Mouse (Mus musculus) hindbrain, embryonic 11.5 days (tissue): ENCODE data around the gene Ccpg1. TPM values are rescaled to one million over a fixed set of nuclear protein-coding genes. Genes with fewer than 3 reads are reported as not detected.

Experiments used
- polyA plus RNA-seq: library from polyadenylated mRNA; unstranded; fragments of >200 nt; fragmentation: Nextera tagmentation; extraction: Ambion mirVana; gene quantifications from 2 replicates; pipeline ENCODE4 v1.2.1, GENCODE M21; 2014

Gene Ccpg1
- polyA plus RNA-seq, 1 experiment from 2014 or later, result 33.6 TPM

Other genes with a start within 250 kb of the Ccpg1 start
- 4.7 and 5.4 TPM in 2 replicates for gene Prtg, start 178.6 kb upstream of the Ccpg1 start, polyA plus RNA-seq
- 11.5 and 12.4 TPM in 2 replicates for gene Pygo1, start 59.8 kb upstream of the Ccpg1 start, polyA plus RNA-seq
- 3.0 and 3.8 TPM in 2 replicates for gene Dyx1c1, start 26.6 kb upstream of the Ccpg1 start, polyA plus RNA-seq
- 0.37 TPM in 1 of 2 replicates, not detected in the other for gene Gm44503, start 26.6 kb upstream of the Ccpg1 start, polyA plus RNA-seq
- gene Ccpg1os, start within 50 bp of the Ccpg1 start, polyA plus RNA-seq, result 26.3 and 28.1 TPM in 2 replicates
- 15.8 and 16.7 TPM in 2 replicates for gene Pigb, start 54.9 kb downstream of the Ccpg1 start, polyA plus RNA-seq
- gene Rab27a, start 59.4 kb downstream of the Ccpg1 start, polyA plus RNA-seq, result 0.73 and 1.1 TPM in 2 replicates
- not detected in 2 replicates for gene Khdc3, start 116.4 kb downstream of the Ccpg1 start, polyA plus RNA-seq
- gene Gm20509, start 117.0 kb downstream of the Ccpg1 start, polyA plus RNA-seq, result not detected in 2 replicates
- 162 and 167 TPM in 2 replicates for gene Rsl24d1, start 128.0 kb downstream of the Ccpg1 start, polyA plus RNA-seq